Mouse (Mus musculus): ENCODE measurements around the gene Pid1. TPM values are rescaled to one million over a fixed set of nuclear protein-coding genes. Genes with fewer than 3 reads are reported as not detected.

Pid1 gene
- polyA plus RNA-seq, 1 experiment from 2014 or later = 93.9 TPM

DNA sequence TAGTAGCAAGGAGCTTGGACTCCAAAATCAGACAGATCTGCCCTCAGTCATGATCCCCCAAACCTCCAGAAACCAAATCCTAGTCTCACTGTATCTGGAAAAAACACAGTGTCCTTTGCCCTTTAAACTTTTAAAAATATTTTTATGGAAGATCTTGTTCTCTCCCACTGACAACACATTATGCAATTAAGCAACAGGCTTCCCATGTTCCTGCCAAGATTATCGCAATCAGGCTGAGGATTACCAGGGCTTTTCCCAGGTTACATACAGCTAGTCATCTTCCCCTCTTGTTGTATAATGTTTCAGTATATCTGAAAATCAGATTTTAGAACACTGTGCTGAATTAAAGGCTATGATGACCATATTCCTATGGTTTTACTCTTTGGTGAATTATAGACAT, 64.3 kb downstream of the Pid1 start:
- Histone ChIP-seq H3K9ac (replicated peaks; ENCODE audit: low read length) (no peak overlapping the region), H3K4me2 (ENCODE audit: low read length) (no peak overlapping the region), H3K27me3 (ENCODE audit: control insufficient read depth, insufficient read depth, low read length) (no peaks in the 10 kb centered on the region), H3K27ac (replicated peaks; ENCODE audit: low read depth, low read length) (no peak overlapping the region), H3K36me3 (ENCODE audit: control insufficient read depth, insufficient read depth, low read length) (no peaks in the 10 kb centered on the region), H3K9me3 (ENCODE audit: control insufficient read depth, low read length) (0 out of 2 replicates have a peak, but pooled peaks cover 3% of the 10 kb centered on the region), H3K4me1 (ENCODE audit: control insufficient read depth, insufficient read depth, low read length) (no peaks in the 10 kb centered on the region), H3K4me3 (replicated peaks; ENCODE audit: low read depth, low read length) (no peak overlapping the region)
- ATAC-seq (ENCODE audit: low FRiP score, low TSS enrichment) (no peak), DNase-seq (no peak)
- WGBS = 81% methylated on average over 1 of the region's 1 CpGs

DNA sequence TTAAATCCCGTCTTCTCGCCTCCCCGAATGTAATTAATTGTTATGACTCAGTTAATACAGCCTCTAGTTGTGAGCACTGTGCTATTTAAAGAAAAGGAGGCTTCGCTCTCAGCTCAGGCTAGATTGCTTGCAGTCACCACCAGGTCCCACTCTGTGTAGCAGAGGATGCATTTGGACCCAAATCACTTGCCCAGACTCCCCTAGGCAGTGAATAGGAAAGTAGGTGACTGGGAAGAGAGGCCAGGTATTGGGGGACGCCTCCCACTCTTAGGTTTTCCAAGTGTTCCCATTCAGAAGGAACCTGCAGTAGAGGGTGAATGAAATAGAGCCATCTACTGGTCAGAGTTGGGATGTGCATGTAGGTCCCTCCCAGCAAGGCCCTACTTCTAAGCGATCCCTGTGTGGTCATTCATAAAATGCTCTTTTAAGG, 77.3 kb downstream of the Pid1 start:
- H3K9me3 ChIP-seq (ENCODE audit: control insufficient read depth, low read length) = no peaks in the 10 kb centered on the region
- no peaks in the 10 kb centered on the region for H3K36me3 ChIP-seq (ENCODE audit: control insufficient read depth, insufficient read depth, low read length)
- DNase-seq (peak; percentile 88), ATAC-seq (ENCODE audit: low FRiP score, low TSS enrichment) (peak; percentile 71)
- H3K27ac ChIP-seq (replicated peaks; ENCODE audit: low read depth, low read length) = no peak overlapping the region
- H3K4me3 ChIP-seq (replicated peaks; ENCODE audit: low read depth, low read length) = no peak overlapping the region
- H3K27me3 ChIP-seq (ENCODE audit: control insufficient read depth, insufficient read depth, low read length) = no peaks in the 10 kb centered on the region
- 18% methylated on average over 6 of the region's 6 CpGs for WGBS
- peaks cover 17% of the 10 kb centered on the region; the same call in 1 of the 2 replicates for H3K4me1 ChIP-seq (ENCODE audit: control insufficient read depth, insufficient read depth, low read length)
- H3K9ac ChIP-seq (replicated peaks; ENCODE audit: low read length) = no peak overlapping the region
- H3K4me2 ChIP-seq (ENCODE audit: low read length) = no peak overlapping the region

DNA sequence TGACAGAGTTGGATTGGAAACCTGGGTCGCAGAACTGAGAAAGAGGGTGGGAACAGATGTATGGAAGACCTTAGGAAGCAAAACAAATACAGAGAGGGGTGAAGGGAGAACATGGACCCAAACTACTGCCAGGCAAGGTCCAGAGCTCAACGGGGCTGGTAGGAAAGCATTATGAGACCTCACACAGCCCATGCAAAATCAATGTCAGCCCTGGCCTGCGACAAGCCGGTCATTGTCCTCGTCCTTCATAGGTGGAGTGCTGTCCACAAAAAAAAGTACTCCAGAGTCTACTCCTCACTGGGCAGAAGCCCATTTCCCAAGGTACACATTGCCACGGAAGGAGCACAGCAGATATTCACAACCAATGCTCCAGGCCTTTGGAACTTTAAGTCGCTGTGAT, 78.4 kb downstream of the Pid1 start:
- H3K27me3 ChIP-seq (ENCODE audit: control insufficient read depth, insufficient read depth, low read length) = no peaks in the 10 kb centered on the region
- H3K9ac ChIP-seq (replicated peaks; ENCODE audit: low read length) = no peak overlapping the region
- H3K9me3 ChIP-seq (ENCODE audit: control insufficient read depth, low read length) = no peaks in the 10 kb centered on the region
- DNase-seq = no peak
- H3K4me3 ChIP-seq (replicated peaks; ENCODE audit: low read depth, low read length) = no peak overlapping the region
- H3K36me3 ChIP-seq (ENCODE audit: control insufficient read depth, insufficient read depth, low read length) = no peaks in the 10 kb centered on the region
- no peak overlapping the region for H3K4me2 ChIP-seq (ENCODE audit: low read length)
- ATAC-seq (ENCODE audit: low FRiP score, low TSS enrichment) = no peak
- no peak overlapping the region for H3K27ac ChIP-seq (replicated peaks; ENCODE audit: low read depth, low read length)
- WGBS = 83% methylated on average over 7 of the region's 7 CpGs
- H3K4me1 ChIP-seq (ENCODE audit: control insufficient read depth, insufficient read depth, low read length) = peaks cover 21% of the 10 kb centered on the region; the same call in 1 of the 2 replicates

DNA sequence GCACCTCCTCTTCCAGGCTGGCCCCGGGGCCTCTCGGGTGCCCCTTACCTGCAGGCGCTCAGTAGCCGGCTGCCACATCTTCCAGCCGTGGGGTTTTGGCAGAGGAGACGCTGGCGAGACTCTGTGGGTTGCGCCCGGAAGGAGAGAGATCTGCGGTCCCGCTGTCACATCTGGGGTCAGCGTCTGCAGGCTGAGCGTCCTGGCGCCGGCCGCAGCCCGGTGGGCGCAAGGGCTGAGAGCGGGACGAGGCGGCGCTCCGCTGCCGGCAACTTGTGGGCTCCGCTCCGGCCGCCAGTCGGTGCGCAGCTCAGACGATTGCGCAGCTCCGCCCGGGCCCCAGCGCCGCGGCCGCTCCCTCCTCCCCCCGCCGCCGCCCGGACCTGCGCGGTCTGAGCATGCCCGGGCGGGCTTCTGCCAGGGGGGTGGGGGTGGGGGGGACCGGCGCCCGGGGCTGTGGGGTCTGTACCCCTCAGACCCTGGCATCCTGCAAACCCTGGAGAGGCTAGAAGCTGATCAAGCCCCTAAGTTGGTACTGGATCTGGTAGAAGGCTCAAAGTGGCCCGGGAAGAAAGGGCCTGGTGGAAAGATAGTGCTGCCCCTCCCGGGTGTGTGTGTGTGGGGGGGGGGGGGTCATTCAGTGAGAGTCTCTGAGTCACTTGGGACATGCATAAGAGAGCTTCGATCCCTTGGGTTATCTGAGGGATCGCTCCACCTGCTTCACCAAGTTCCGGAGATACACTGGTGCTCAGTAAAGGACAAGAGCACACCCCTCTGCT, 79.5 kb downstream of the Pid1 start:
- no peaks in the 10 kb centered on the region for H3K9me3 ChIP-seq (ENCODE audit: control insufficient read depth, low read length)
- peaks cover 21% of the 10 kb centered on the region; the same call in 1 of the 2 replicates for H3K4me1 ChIP-seq (ENCODE audit: control insufficient read depth, insufficient read depth, low read length)
- peak overlapping the region; percentile 74 for H3K4me3 ChIP-seq (replicated peaks; ENCODE audit: low read depth, low read length)
- WGBS = 2% methylated on average over 53 of the region's 53 CpGs
- peak overlapping the region; percentile 80 for H3K9ac ChIP-seq (replicated peaks; ENCODE audit: low read length)
- DNase-seq = peak; percentile 86
- H3K27ac ChIP-seq (replicated peaks; ENCODE audit: low read depth, low read length) = peak overlapping the region; percentile 73
- peak; percentile 87 for ATAC-seq (ENCODE audit: low FRiP score, low TSS enrichment)
- no peaks in the 10 kb centered on the region for H3K27me3 ChIP-seq (ENCODE audit: control insufficient read depth, insufficient read depth, low read length)
- H3K4me2 ChIP-seq (ENCODE audit: low read length) = peak overlapping the region; percentile 82
- H3K36me3 ChIP-seq (ENCODE audit: control insufficient read depth, insufficient read depth, low read length) = no peaks in the 10 kb centered on the region

DNA sequence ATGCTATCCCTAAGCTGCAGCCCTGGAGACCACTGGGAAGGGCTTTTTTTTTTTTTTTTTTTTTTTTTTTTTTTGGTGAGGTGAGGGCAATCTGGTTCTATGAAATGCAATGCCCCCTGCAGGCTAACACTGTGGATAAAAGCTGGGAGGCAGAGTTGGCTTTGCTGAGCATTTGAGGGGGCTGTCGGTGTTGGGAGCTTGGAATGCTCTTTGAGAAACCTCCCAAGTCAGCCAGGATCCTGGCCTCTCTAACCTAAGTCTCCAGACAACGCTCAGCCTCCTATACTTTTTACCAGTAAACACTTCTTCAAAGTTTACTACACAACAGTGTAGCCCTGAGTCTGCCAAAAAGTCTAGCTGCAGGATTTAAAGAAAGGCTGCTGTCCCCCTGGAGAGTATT, 80.9 kb downstream of the Pid1 start:
- Histone ChIP-seq H3K27me3 (ENCODE audit: control insufficient read depth, insufficient read depth, low read length) (no peaks in the 10 kb centered on the region), H3K4me1 (ENCODE audit: control insufficient read depth, insufficient read depth, low read length) (peaks cover 21% of the 10 kb centered on the region; the same call in 1 of the 2 replicates), H3K4me3 (replicated peaks; ENCODE audit: low read depth, low read length) (peak overlapping the region; percentile 74), H3K27ac (replicated peaks; ENCODE audit: low read depth, low read length) (no peak overlapping the region), H3K9me3 (ENCODE audit: control insufficient read depth, low read length) (no peaks in the 10 kb centered on the region), H3K36me3 (ENCODE audit: control insufficient read depth, insufficient read depth, low read length) (no peaks in the 10 kb centered on the region), H3K4me2 (ENCODE audit: low read length) (peak overlapping the region; percentile 82), H3K9ac (replicated peaks; ENCODE audit: low read length) (peak overlapping the region; percentile 80)
- no peak for ATAC-seq (ENCODE audit: low FRiP score, low TSS enrichment)
- DNase-seq = peak; percentile 73
- WGBS = 14% methylated on average over 2 of the region's 2 CpGs

DNA sequence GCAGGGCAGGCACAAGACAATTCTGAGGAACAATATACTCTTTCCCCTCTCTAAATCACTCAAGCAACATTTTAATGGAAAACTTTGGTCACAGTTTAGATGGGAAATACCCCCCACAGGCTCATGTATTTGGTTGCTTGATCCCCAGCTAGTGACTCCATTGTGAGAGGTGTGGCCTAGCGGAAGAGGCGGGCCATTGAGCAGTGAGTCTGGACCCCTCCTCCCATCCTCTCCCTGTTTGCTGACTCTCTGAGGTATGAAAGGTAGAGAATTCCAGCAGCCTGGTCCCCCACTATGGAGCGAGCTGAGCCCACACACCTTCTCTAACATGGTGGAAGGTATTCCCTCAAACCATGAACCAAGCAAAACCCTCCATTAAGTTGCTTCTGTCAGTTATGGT, 83.8 kb downstream of the Pid1 start:
- no peak overlapping the region for H3K4me3 ChIP-seq (replicated peaks; ENCODE audit: low read depth, low read length)
- H3K4me2 ChIP-seq (ENCODE audit: low read length) = no peak overlapping the region
- no peak overlapping the region for H3K27ac ChIP-seq (replicated peaks; ENCODE audit: low read depth, low read length)
- no peaks in the 10 kb centered on the region for H3K27me3 ChIP-seq (ENCODE audit: control insufficient read depth, insufficient read depth, low read length)
- WGBS = 92% methylated on average over 3 of the region's 3 CpGs
- H3K4me1 ChIP-seq (ENCODE audit: control insufficient read depth, insufficient read depth, low read length) = peaks cover 19% of the 10 kb centered on the region; the same call in 1 of the 2 replicates
- no peaks in the 10 kb centered on the region for H3K36me3 ChIP-seq (ENCODE audit: control insufficient read depth, insufficient read depth, low read length)
- ATAC-seq (ENCODE audit: low FRiP score, low TSS enrichment) = no peak
- no peak for DNase-seq
- H3K9me3 ChIP-seq (ENCODE audit: control insufficient read depth, low read length) = no peaks in the 10 kb centered on the region
- H3K9ac ChIP-seq (replicated peaks; ENCODE audit: low read length) = no peak overlapping the region

DNA sequence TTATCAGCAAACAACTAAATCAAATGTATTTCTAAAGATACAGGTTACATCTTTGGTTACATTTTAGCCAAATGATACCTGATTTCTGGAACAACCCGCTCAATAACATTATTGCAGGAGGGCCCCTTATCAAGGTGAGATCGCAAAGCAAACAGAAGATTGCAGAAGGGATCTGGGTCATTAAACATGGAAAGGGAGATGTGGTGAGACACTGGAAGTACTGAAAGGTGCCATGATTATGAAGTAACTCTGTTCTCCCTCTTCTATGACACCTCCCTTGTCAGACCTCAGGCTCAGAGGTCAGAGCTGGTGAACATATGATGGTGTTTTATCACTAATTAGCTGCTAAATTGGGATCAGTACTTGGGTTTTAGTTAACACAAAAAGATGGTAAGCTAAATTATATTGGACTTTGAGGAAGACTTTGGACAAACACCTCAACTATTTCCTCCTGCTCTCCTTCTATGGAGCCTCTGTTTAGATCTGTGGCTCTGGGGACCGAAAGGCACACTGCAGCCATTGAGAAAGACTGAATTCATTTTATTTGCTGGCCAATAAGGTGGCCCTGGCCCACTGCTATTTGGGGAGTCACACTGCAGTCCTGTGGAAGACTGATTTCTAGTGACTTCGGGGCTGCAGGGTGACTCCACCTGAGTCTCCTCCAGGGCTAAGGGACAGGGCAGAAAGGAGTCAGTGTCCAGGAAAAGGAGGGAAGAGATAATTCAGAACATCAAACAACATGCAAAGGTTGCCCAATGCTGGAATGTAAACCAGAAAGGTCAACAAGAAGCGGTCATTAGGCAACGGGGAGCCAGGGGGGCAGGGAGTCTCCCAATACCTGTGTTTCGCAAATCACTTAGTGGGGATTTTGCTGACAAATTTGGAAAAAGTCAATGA, 85.4 kb downstream of the Pid1 start:
- ATAC-seq (ENCODE audit: low FRiP score, low TSS enrichment) (no peak), DNase-seq (no peak)
- no peak overlapping the region for H3K4me3 ChIP-seq (replicated peaks; ENCODE audit: low read depth, low read length)
- peaks cover 17% of the 10 kb centered on the region; the same call in 1 of the 2 replicates for H3K4me1 ChIP-seq (ENCODE audit: control insufficient read depth, insufficient read depth, low read length)
- H3K4me2 ChIP-seq (ENCODE audit: low read length) = no peak overlapping the region
- H3K36me3 ChIP-seq (ENCODE audit: control insufficient read depth, insufficient read depth, low read length) = no peaks in the 10 kb centered on the region
- H3K27me3 ChIP-seq (ENCODE audit: control insufficient read depth, insufficient read depth, low read length) = no peaks in the 10 kb centered on the region
- H3K9me3 ChIP-seq (ENCODE audit: control insufficient read depth, low read length) = no peaks in the 10 kb centered on the region
- H3K9ac ChIP-seq (replicated peaks; ENCODE audit: low read length) = no peak overlapping the region
- 87% methylated on average over 7 of the region's 7 CpGs for WGBS
- H3K27ac ChIP-seq (replicated peaks; ENCODE audit: low read depth, low read length) = no peak overlapping the region

DNA sequence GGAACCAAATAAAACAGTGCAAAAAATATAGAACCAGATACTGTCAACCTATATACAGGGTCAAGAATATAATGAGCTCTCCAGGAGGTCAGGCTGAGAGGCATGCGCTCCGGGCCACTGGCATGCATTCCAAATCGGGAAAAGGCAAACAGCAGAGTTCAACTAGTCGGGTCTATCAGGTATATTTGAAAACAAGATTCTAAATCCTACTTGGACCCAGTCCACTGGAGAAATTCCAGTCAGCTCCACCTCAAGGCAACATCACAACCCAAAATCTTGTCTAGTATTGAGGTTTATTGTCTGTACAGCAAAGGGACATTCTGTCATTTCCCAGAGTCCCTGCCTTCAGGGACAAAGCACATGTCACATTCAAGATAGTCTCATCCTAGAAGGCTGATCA, 91.0 kb downstream of the Pid1 start:
- Histone ChIP-seq H3K4me1 (ENCODE audit: control insufficient read depth, insufficient read depth, low read length) (no peaks in the 10 kb centered on the region), H3K9me3 (ENCODE audit: control insufficient read depth, low read length) (no peaks in the 10 kb centered on the region), H3K9ac (replicated peaks; ENCODE audit: low read length) (no peak overlapping the region), H3K4me3 (replicated peaks; ENCODE audit: low read depth, low read length) (no peak overlapping the region), H3K27me3 (ENCODE audit: control insufficient read depth, insufficient read depth, low read length) (no peaks in the 10 kb centered on the region), H3K27ac (replicated peaks; ENCODE audit: low read depth, low read length) (no peak overlapping the region), H3K36me3 (ENCODE audit: control insufficient read depth, insufficient read depth, low read length) (no peaks in the 10 kb centered on the region), H3K4me2 (ENCODE audit: low read length) (no peak overlapping the region)
- DNase-seq (no peak), ATAC-seq (ENCODE audit: low FRiP score, low TSS enrichment) (no peak)
- 72% methylated on average over 4 of the region's 4 CpGs for WGBS

Data from midbrain, embryonic 14.5 days (tissue).